Mouse (Mus musculus): ENCODE results near the gene Gm47841. TPM values are rescaled to one million over a fixed set of nuclear protein-coding genes. Genes with fewer than 3 reads are reported as not detected.

Gm47841 gene
- total RNA-seq, 2 experiments from 2014 or later, result not detected

Other genes starting within 250 kb of the Gm47841 start
- under 1 TPM; 0.18 to 0.25 TPM for gene Scn8a, start 177.5 kb downstream of the Gm47841 start, total RNA-seq (2021)
- gene Fignl2, start 31.2 kb upstream of the Gm47841 start, total RNA-seq (2021), result 1 to 10 TPM; 1.3 to 1.4 TPM
- gene Ankrd33, start 68.4 kb upstream of the Gm47841 start, total RNA-seq (2021), result not detected
- gene Acvrl1, start 81.1 kb upstream of the Gm47841 start, total RNA-seq (2021), result 10 to 100 TPM; 23.2 to 31.5 TPM
- 10 to 100 TPM; 11.7 to 14.5 TPM for gene Acvr1b, start 126.7 kb upstream of the Gm47841 start, total RNA-seq (2021)
- 10 to 100 TPM in 1 of 2 experiments, 1 to 10 TPM in 1; 9.4 to 12.3 TPM for gene Grasp, start 176.8 kb upstream of the Gm47841 start, total RNA-seq (2021)
- gene Nr4a1, start 206.9 kb upstream of the Gm47841 start, total RNA-seq (2021), result 1 to 10 TPM; 5.5 to 6.3 TPM
- 10 to 100 TPM; 21.5 to 25.0 TPM for gene Atg101, start 236.9 kb upstream of the Gm47841 start, total RNA-seq (2021)
- gene 6030408B16Rik, start 245.8 kb upstream of the Gm47841 start, total RNA-seq (2021), result 1 to 10 TPM; 1.3 to 1.5 TPM